In the genomic region with DNA sequence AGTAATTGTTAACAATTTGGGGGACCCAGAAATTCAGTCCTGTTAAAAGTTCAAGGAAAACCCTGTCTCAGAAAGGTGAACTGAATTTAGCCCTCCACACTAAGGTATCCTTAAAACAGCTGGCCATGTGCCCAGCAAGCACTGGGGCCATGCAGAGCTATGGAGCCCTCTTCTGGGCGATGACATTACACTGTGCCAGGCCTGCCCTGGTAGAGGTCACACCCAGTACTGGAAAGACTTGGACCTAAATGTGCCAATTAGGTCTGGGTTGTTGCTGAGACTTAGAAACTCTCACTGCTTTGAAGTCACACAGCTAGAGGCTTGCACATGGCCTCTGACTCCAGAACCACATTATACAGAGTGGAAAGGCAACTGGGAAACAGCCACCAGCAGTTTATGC, we compare ENCODE assay signal across 9 mouse cellular contexts. TPM values are rescaled to one million over a fixed set of nuclear protein-coding genes. Genes with fewer than 3 reads are reported as not detected.
DNase-seq lines count a peak whose midpoint lies in the region; ATAC-seq and TF ChIP-seq lines count a peak whose summit lies in the region.
"Had no signal": no experiment of that assay in that cellular context is flagged by ENCODE, and none has a peak within 500 bp of the region (broad histone marks: within the 10 kb centered on the region; RNA-seq: fewer than 3 reads in every experiment).

No protein-coding gene starts in this region.

- no peak for TF ChIP-seq EP300 in liver, postnatal 0 days (IDR thresholded peaks at IDR 0.05; ENCODE audit: low read depth)

- no peaks in the 10 kb centered on the region for H3K36me3 ChIP-seq in forebrain, embryonic 15.5 days
- H3K36me3 ChIP-seq in forebrain, embryonic 11.5 days (ENCODE audit: control insufficient read depth, insufficient read depth, low read length) = no peaks in the 10 kb centered on the region
- no peaks in the 10 kb centered on the region for H3K36me3 ChIP-seq in liver, postnatal 0 days (replicated peaks; ENCODE audit: insufficient read depth, low read length)
- H3K36me3 ChIP-seq in kidney, postnatal 0 days (ENCODE audit: insufficient read depth, low read length) = no peaks in the 10 kb centered on the region
- H3K36me3 ChIP-seq: embryonic facial prominence, embryonic 12.5 days had no signal

- TF ChIP-seq CTCF in liver, postnatal 0 days (IDR thresholded peaks at IDR 0.05; ENCODE audit: low read depth) = peak; percentile 27
- peak; percentile 66 for TF ChIP-seq CTCF in cerebellum, adult 2 months (IDR thresholded peaks at IDR 0.05; ENCODE audit: borderline replicate concordance, insufficient read depth, low read depth, low read length)
- TF ChIP-seq CTCF in kidney, postnatal 0 days (IDR thresholded peaks at IDR 0.05; ENCODE audit: low read depth) = peak; percentile 57

- no peak for TF ChIP-seq POLR2A in cerebellum, adult 2 months (IDR thresholded peaks at IDR 0.05; ENCODE audit: borderline replicate concordance, insufficient read depth, low read length)

- H3K4me1 ChIP-seq in forebrain, embryonic 15.5 days = no peaks in the 10 kb centered on the region
- no peaks in the 10 kb centered on the region for H3K4me1 ChIP-seq in forebrain, embryonic 11.5 days (replicated peaks; ENCODE audit: control insufficient read depth, insufficient read depth, low read length)
- no peaks in the 10 kb centered on the region for H3K4me1 ChIP-seq in liver, postnatal 0 days (ENCODE audit: insufficient read depth)
- peaks cover 25% of the 10 kb centered on the region for H3K4me1 ChIP-seq in cerebellum, adult 2 months (ENCODE audit: control insufficient read depth, insufficient read depth, low read length)
- H3K4me1 ChIP-seq in kidney, postnatal 0 days (replicated peaks; ENCODE audit: insufficient read depth, low read length) = no peaks in the 10 kb centered on the region
- H3K4me1 ChIP-seq: embryonic facial prominence, embryonic 12.5 days had no signal

- no peaks in the 10 kb centered on the region for H3K27me3 ChIP-seq in forebrain, embryonic 15.5 days
- no peaks in the 10 kb centered on the region; the same call in 1 of the 2 replicates for H3K27me3 ChIP-seq in forebrain, embryonic 11.5 days (ENCODE audit: control insufficient read depth, insufficient read depth, low read length)
- H3K27me3 ChIP-seq in liver, postnatal 0 days (ENCODE audit: insufficient read depth, low read length) = no peaks in the 10 kb centered on the region
- no peaks in the 10 kb centered on the region for H3K27me3 ChIP-seq in cerebellum, adult 2 months (ENCODE audit: control insufficient read depth, insufficient read depth, low read length)
- H3K27me3 ChIP-seq in kidney, postnatal 0 days (ENCODE audit: insufficient read depth, low read length) = no peaks in the 10 kb centered on the region
- H3K27me3 ChIP-seq: embryonic facial prominence, embryonic 12.5 days had no signal

- H3K27ac ChIP-seq in forebrain, embryonic 15.5 days (replicated peaks) = no peak overlapping the region
- no peak overlapping the region for H3K27ac ChIP-seq in forebrain, embryonic 11.5 days (ENCODE audit: low read depth, low read length)
- H3K27ac ChIP-seq in liver, postnatal 0 days (ENCODE audit: low read depth) = no peak overlapping the region
- H3K27ac ChIP-seq in cerebellum, adult 2 months (ENCODE audit: insufficient read depth, low read length) = no peak overlapping the region
- no peak overlapping the region for H3K27ac ChIP-seq in kidney, postnatal 0 days
- H3K27ac ChIP-seq: embryonic facial prominence, embryonic 12.5 days had no signal

- H3K4me2 ChIP-seq in forebrain, embryonic 15.5 days (replicated peaks) = no peak overlapping the region
- H3K4me2 ChIP-seq in forebrain, embryonic 11.5 days (ENCODE audit: low read depth, low read length, severe bottlenecking) = no peak overlapping the region
- H3K4me2 ChIP-seq in liver, postnatal 0 days (ENCODE audit: low read depth, low read length) = no peak overlapping the region
- H3K4me2 ChIP-seq in kidney, postnatal 0 days (ENCODE audit: low read length) = no peak overlapping the region
- H3K4me2 ChIP-seq: embryonic facial prominence, embryonic 12.5 days had no signal

- 49% methylated on average over 1 of the region's 1 CpGs for WGBS in forebrain, embryonic 15.5 days
- 73% methylated on average over 1 of the region's 1 CpGs for WGBS in forebrain, embryonic 11.5 days
- WGBS in liver, postnatal 0 days (ENCODE audit: insufficient replicate concordance) = 37% methylated on average over 1 of the region's 1 CpGs
- WGBS in cerebellum, adult 2 months = 18% methylated on average over 1 of the region's 1 CpGs
- WGBS in kidney, postnatal 0 days = 44% methylated on average over 1 of the region's 1 CpGs

- H3K9me3 ChIP-seq in forebrain, embryonic 15.5 days = no peaks in the 10 kb centered on the region
- H3K9me3 ChIP-seq in forebrain, embryonic 11.5 days (ENCODE audit: control insufficient read depth, low read length) = no peaks in the 10 kb centered on the region
- H3K9me3 ChIP-seq in liver, postnatal 0 days (ENCODE audit: low read length) = no peaks in the 10 kb centered on the region
- no peaks in the 10 kb centered on the region for H3K9me3 ChIP-seq in kidney, postnatal 0 days (replicated peaks; ENCODE audit: low read length)
- H3K9me3 ChIP-seq: embryonic facial prominence, embryonic 12.5 days had no signal

- ATAC-seq in forebrain, embryonic 15.5 days (replicated peaks) = peak; percentile 65
- ATAC-seq in forebrain, embryonic 11.5 days (replicated peaks; ENCODE audit: low FRiP score) = no peak; the same call in 1 of the 2 replicates
- no peak for ATAC-seq in liver, postnatal 0 days
- ATAC-seq in kidney, postnatal 0 days (replicated peaks; ENCODE audit: low FRiP score, low read depth) = no peak
- no peak for ATAC-seq in activated CD4-positive, CD25-positive, alpha-beta regulatory T cell, adult 4 months

- no peak overlapping the region for H3K4me3 ChIP-seq in forebrain, embryonic 15.5 days
- H3K4me3 ChIP-seq in forebrain, embryonic 11.5 days (ENCODE audit: low read depth, low read length) = no peak overlapping the region
- H3K4me3 ChIP-seq in liver, postnatal 0 days (ENCODE audit: low read depth, low read length) = no peak overlapping the region
- no peak overlapping the region for H3K4me3 ChIP-seq in cerebellum, adult 2 months (replicated peaks; ENCODE audit: insufficient read depth, low read depth, low read length)
- H3K4me3 ChIP-seq in kidney, postnatal 0 days (replicated peaks; ENCODE audit: low read depth, low read length) = no peak overlapping the region
- H3K4me3 ChIP-seq: embryonic facial prominence, embryonic 12.5 days had no signal

- no peak overlapping the region for H3K9ac ChIP-seq in forebrain, embryonic 15.5 days (replicated peaks)
- no peak overlapping the region for H3K9ac ChIP-seq in forebrain, embryonic 11.5 days (ENCODE audit: low read length)
- no peak overlapping the region for H3K9ac ChIP-seq in liver, postnatal 0 days (replicated peaks)
- no peak overlapping the region for H3K9ac ChIP-seq in kidney, postnatal 0 days (ENCODE audit: low read depth, low read length)
- H3K9ac ChIP-seq: embryonic facial prominence, embryonic 12.5 days had no signal

- no peak for DNase-seq in forebrain, embryonic 11.5 days (ENCODE audit: low spot score)
- no peak for DNase-seq in liver, postnatal 0 days
- DNase-seq in liver = no peak
- peak; percentile 65 to 74 for DNase-seq in cerebellum, adult 2 months
- DNase-seq in kidney, postnatal 0 days (ENCODE audit: low spot score) = peak; percentile 26
- DNase-seq in spleen, adult 18-20 months = no peak

RNA-seq across cellular contexts. Expression of a gene that starts 45.2 kb away (rescaled TPM):
- polyA plus RNA-seq in forebrain, embryonic 15.5 days (2015; fragmentation: Nextera tagmentation; extraction: Ambion mirVana) = 31.6 and 33.6 TPM in 2 replicates
- polyA plus RNA-seq in forebrain, embryonic 11.5 days (2014; fragmentation: Nextera tagmentation; extraction: Ambion mirVana) = 47.6 and 52.9 TPM in 2 replicates
- 9.7 and 9.8 TPM in 2 replicates for polyA plus RNA-seq in liver, postnatal 0 days (2015; fragmentation: Nextera tagmentation; extraction: Ambion mirVana)
- 12.6 and 13.8 TPM in 2 replicates for polyA plus RNA-seq in cerebellum, adult 2 months (2012; rRNA removed)
- 25.2 and 26.0 TPM in 2 replicates for polyA plus RNA-seq in kidney, postnatal 0 days (2015; fragmentation: Nextera tagmentation; extraction: Ambion mirVana)
- polyA plus RNA-seq in activated CD4-positive, CD25-positive, alpha-beta regulatory T cell, adult 4 months (2017; shearing (Covaris generic)) = 1 to 10 TPM; 9.7 to 9.8 TPM

Comparison
In these comparisons a context has a peak if more than half of its experiments do, and no peak if none do; other contexts are left out.
1. DNase-seq: peak in cerebellum, adult 2 months (2 of 2) and kidney, postnatal 0 days (single experiment); none in forebrain, embryonic 11.5 days (single experiment), liver, postnatal 0 days (single experiment), liver (single experiment) and spleen, adult 18-20 months (0 of 2).
2. Peak in every context shown above with its lines, with median percentiles within 50 percentile points of each other: CTCF ChIP-seq.